Mouse (Mus musculus) mesoderm, embryonic 11.5 days (tissue): ENCODE results near the gene Trim71.

Experiments
- DNase-seq: peaks from one replicate; pipeline ENCODE4 v3.0.0-alpha.2; 2012; ENCODE audit warnings: low read depth, low spot score

Gene Trim71

GRCm38 (mm10) chr9:114557086-114557485 lies 7.1 kb downstream of the Trim71 start:
- DNase-seq = no peak

GRCm38 (mm10) chr9:114556276-114556855 lies 7.8 kb downstream of the Trim71 start:
- no peak for DNase-seq

- DNase-seq = no peak
Measured at GRCm38 (mm10) chr9:114554355-114554979, 9.7 kb downstream of the Trim71 start.

- no peak for DNase-seq
Measured at GRCm38 (mm10) chr9:114553828-114554227, 10.3 kb downstream of the Trim71 start.

- DNase-seq = no peak
Measured at GRCm38 (mm10) chr9:114550033-114550432, 14.1 kb downstream of the Trim71 start.

- DNase-seq = no peak
Measured at GRCm38 (mm10) chr9:114549117-114549516, 15.1 kb downstream of the Trim71 start.

- DNase-seq = no peak
Measured at GRCm38 (mm10) chr9:114548496-114548895, 15.7 kb downstream of the Trim71 start.

GRCm38 (mm10) chr9:114547643-114548077 lies 16.5 kb downstream of the Trim71 start:
- no peak for DNase-seq

GRCm38 (mm10) chr9:114546765-114547164 lies 17.4 kb downstream of the Trim71 start:
- no peak for DNase-seq

GRCm38 (mm10) chr9:114544754-114545393 lies 19.3 kb downstream of the Trim71 start:
- DNase-seq = no peak

- no peak for DNase-seq
Measured at GRCm38 (mm10) chr9:114543882-114544753, 20.1 kb downstream of the Trim71 start.

- DNase-seq = no peak
Measured at GRCm38 (mm10) chr9:114541279-114541741, 22.9 kb downstream of the Trim71 start.

- DNase-seq = no peak
Measured at GRCm38 (mm10) chr9:114538996-114539563, 25.1 kb downstream of the Trim71 start.

- DNase-seq = peak; percentile 70
Measured at GRCm38 (mm10) chr9:114536628-114537027, 27.5 kb downstream of the Trim71 start.

- no peak for DNase-seq
Measured at GRCm38 (mm10) chr9:114534747-114535517, 29.2 kb downstream of the Trim71 start.

- DNase-seq = no peak
Measured at GRCm38 (mm10) chr9:114533848-114534247, 30.3 kb downstream of the Trim71 start.

- DNase-seq = no peak
Measured at GRCm38 (mm10) chr9:114531276-114531675, 32.9 kb downstream of the Trim71 start.

GRCm38 (mm10) chr9:114528680-114529048 lies 35.5 kb downstream of the Trim71 start:
- no peak for DNase-seq

- DNase-seq = peak; percentile 86
Measured at GRCm38 (mm10) chr9:114527992-114528679, 36.0 kb downstream of the Trim71 start.

- peak; percentile 85 for DNase-seq
Measured at GRCm38 (mm10) chr9:114527085-114527484, 37.1 kb downstream of the Trim71 start.
